Comparison of ENCODE assay signal across 14 mouse cellular contexts in the genomic region with DNA sequence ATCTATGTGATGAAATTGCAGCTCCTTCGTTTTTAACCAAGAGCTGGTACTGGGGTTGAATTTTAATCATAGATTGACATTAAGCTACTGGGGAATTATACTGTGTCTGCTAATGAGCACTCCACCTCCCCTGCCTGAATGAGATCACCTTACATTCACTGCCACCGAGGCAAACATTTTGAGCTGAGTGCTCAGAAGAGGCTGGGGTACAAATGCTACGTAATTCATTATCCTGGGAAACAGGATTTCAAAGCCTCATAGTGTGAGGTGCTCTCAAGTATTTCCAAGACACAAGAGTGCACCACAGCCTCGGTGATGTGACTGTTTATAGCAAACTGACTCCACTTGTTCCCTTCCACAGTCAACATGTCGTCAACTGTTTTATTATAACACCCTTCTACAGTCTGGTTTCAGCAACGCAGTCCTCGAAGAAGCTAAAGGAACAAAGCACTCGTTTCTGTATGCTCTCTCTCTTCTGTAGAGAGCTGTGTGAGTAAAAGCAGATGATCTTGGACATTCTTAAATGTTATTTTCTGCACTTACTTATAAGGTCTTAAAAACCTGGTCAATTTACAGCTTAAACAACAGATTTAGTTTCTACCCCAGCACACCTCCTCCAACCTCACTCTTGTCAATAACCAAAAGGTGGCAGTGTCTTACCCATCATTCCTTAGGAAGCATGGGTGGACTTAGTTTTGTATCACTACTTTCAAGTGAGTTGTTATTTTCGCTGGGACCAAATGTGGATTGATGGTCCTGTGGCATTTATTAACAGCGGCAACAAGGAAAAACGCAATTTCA.
DNase-seq lines count a peak whose midpoint lies in the region; ATAC-seq lines count a peak whose summit lies in the region.
"Had no signal": no experiment of that assay in that cellular context is flagged by ENCODE, and none has a peak within 500 bp of the region (broad histone marks: within the 10 kb centered on the region; RNA-seq: fewer than 3 reads in every experiment).

No protein-coding gene starts in this region.

- H3K4me1 ChIP-seq in embryonic facial prominence, embryonic 14.5 days (ENCODE audit: control insufficient read depth, insufficient read depth, low read length): no peaks in the 10 kb centered on the region
- H3K4me1 ChIP-seq in embryonic facial prominence, embryonic 10.5 days: peaks cover 7% of the 10 kb centered on the region; the same call in 1 of the 2 replicates
- peaks cover 25% of the 10 kb centered on the region for H3K4me1 ChIP-seq in midbrain, embryonic 12.5 days
- H3K4me1 ChIP-seq: limb, embryonic 15.5 days had no signal

- no peak overlapping the region for H3K9ac ChIP-seq in embryonic facial prominence, embryonic 14.5 days (ENCODE audit: low read depth, low read length)
- no peak overlapping the region for H3K9ac ChIP-seq in midbrain, embryonic 12.5 days (replicated peaks)
- H3K9ac ChIP-seq: limb, embryonic 15.5 days; neural tube, embryonic 13.5 days had no signal

- H3K36me3 ChIP-seq in embryonic facial prominence, embryonic 14.5 days (ENCODE audit: control insufficient read depth, insufficient read depth, low read length): no peaks in the 10 kb centered on the region
- no peaks in the 10 kb centered on the region for H3K36me3 ChIP-seq in embryonic facial prominence, embryonic 10.5 days (replicated peaks)
- no peaks in the 10 kb centered on the region for H3K36me3 ChIP-seq in midbrain, embryonic 12.5 days
- H3K36me3 ChIP-seq: limb, embryonic 15.5 days; neural tube, embryonic 13.5 days had no signal

- no peak overlapping the region for H3K4me2 ChIP-seq in embryonic facial prominence, embryonic 14.5 days (ENCODE audit: low read depth, low read length)
- no peak overlapping the region for H3K4me2 ChIP-seq in midbrain, embryonic 12.5 days (replicated peaks)
- H3K4me2 ChIP-seq: limb, embryonic 15.5 days; neural tube, embryonic 13.5 days had no signal

- H3K9me3 ChIP-seq in embryonic facial prominence, embryonic 14.5 days (ENCODE audit: control insufficient read depth, low read length): no peaks in the 10 kb centered on the region
- H3K9me3 ChIP-seq in embryonic facial prominence, embryonic 10.5 days: no peaks in the 10 kb centered on the region
- no peaks in the 10 kb centered on the region for H3K9me3 ChIP-seq in midbrain, embryonic 12.5 days
- H3K9me3 ChIP-seq: limb, embryonic 15.5 days; neural tube, embryonic 13.5 days had no signal

- WGBS in embryonic facial prominence, embryonic 14.5 days: 56% methylated on average over 11 of the region's 11 CpGs
- 63% methylated on average over 11 of the region's 11 CpGs for WGBS in embryonic facial prominence, embryonic 10.5 days
- WGBS in midbrain, embryonic 12.5 days: 44% methylated on average over 11 of the region's 11 CpGs

- H3K27me3 ChIP-seq in embryonic facial prominence, embryonic 14.5 days (replicated peaks; ENCODE audit: control insufficient read depth, insufficient read depth, low read length): no peaks in the 10 kb centered on the region
- no peaks in the 10 kb centered on the region for H3K27me3 ChIP-seq in embryonic facial prominence, embryonic 10.5 days (replicated peaks; ENCODE audit: low read depth, poor library complexity, severe bottlenecking)
- H3K27me3 ChIP-seq in midbrain, embryonic 12.5 days: no peaks in the 10 kb centered on the region
- H3K27me3 ChIP-seq: limb, embryonic 15.5 days; neural tube, embryonic 13.5 days had no signal

- H3K27ac ChIP-seq in embryonic facial prominence, embryonic 14.5 days (replicated peaks; ENCODE audit: low read depth, low read length): no peak overlapping the region
- H3K27ac ChIP-seq in embryonic facial prominence, embryonic 10.5 days (replicated peaks): no peak overlapping the region
- H3K27ac ChIP-seq in midbrain, embryonic 12.5 days (replicated peaks): no peak overlapping the region
- H3K27ac ChIP-seq: limb, embryonic 15.5 days; neural tube, embryonic 13.5 days had no signal

- ATAC-seq in embryonic facial prominence, embryonic 14.5 days (ENCODE audit: low read depth): no peak
- 0 out of 2 replicates have a peak, but pooled peaks have one; percentile 48 for ATAC-seq in midbrain, embryonic 12.5 days (ENCODE audit: low FRiP score, low read depth)

- DNase-seq in embryonic facial prominence, embryonic 14.5 days (ENCODE audit: low spot score): peak; percentile 1
- DNase-seq in embryonic facial prominence, embryonic 10.5 days (ENCODE audit: low spot score): no peak
- peak; percentile 13 for DNase-seq in kidney, adult 9 months
- no peak for DNase-seq in kidney, postnatal 4 days
- DNase-seq in brain, adult 2 months (ENCODE audit: low read depth, low spot score): peak; percentile 15
- no peak for DNase-seq in lung, adult 18-20 months
- no peak for DNase-seq in adrenal gland, adult 2 months
- DNase-seq: adrenal gland, postnatal 25 days; cerebellum, adult 11 months; heart, postnatal 4 days; retina, postnatal 1 day had no signal

- no peak overlapping the region for H3K4me3 ChIP-seq in embryonic facial prominence, embryonic 14.5 days (ENCODE audit: low read depth, low read length)
- H3K4me3 ChIP-seq in embryonic facial prominence, embryonic 10.5 days: no peak overlapping the region
- H3K4me3 ChIP-seq in midbrain, embryonic 12.5 days: no peak overlapping the region
- H3K4me3 ChIP-seq: limb, embryonic 15.5 days; neural tube, embryonic 13.5 days had no signal

Comparison
In these comparisons a context has a peak if more than half of its experiments do, and no peak if none do; other contexts are left out.
1. DNase-seq: peak in embryonic facial prominence, embryonic 14.5 days (single experiment), kidney, adult 9 months (single experiment) and brain, adult 2 months (single experiment); none in embryonic facial prominence, embryonic 10.5 days (single experiment), kidney, postnatal 4 days (0 of 2), lung, adult 18-20 months (0 of 2) and adrenal gland, adult 2 months (single experiment).